Mouse (Mus musculus) limb, embryonic 14.5 days (tissue): ENCODE measurements around the gene 2010315B03Rik. TPM values are rescaled to one million over a fixed set of nuclear protein-coding genes. Genes with fewer than 3 reads are reported as not detected.

Experiments used
- ATAC-seq: fragments of 200-750 bp; cut with Nextera tagmentation; 2 replicates; pipeline ENCODE4 v1.8.0; 2017; ENCODE audit warnings: low read depth, moderate number of reproducible peaks, moderate TSS enrichment; ENCODE audit not compliant: low FRiP score
- DNase-seq: peaks from one replicate; pipeline ENCODE4 v3.0.0-alpha.2; 2015; ENCODE audit warnings: low spot score
- H3K27ac ChIP-seq: fragments of 300-500 bp; sonication (generic); replicated peaks from 2 replicates; pipeline ENCODE4 v1.5.1; 2014; ENCODE audit warnings: low read depth, mild to moderate bottlenecking, low read length, moderate library complexity, mixed read lengths
- H3K27me3 ChIP-seq: fragments of 300-500 bp; sonication (generic); 2 replicates; pipeline ENCODE4 v1.6.1; 2014; ENCODE audit warnings: low read length, mixed read lengths; ENCODE audit not compliant: control insufficient read depth, insufficient read depth
- H3K36me3 ChIP-seq: fragments of 300-500 bp; sonication (generic); 2 replicates; pipeline ENCODE4 v1.6.1; 2014; ENCODE audit warnings: mild to moderate bottlenecking, low read length, moderate library complexity, mixed read lengths; ENCODE audit not compliant: control insufficient read depth, insufficient read depth
- H3K4me1 ChIP-seq: fragments of 300-500 bp; sonication (generic); 2 replicates; pipeline ENCODE4 v1.6.1; 2014; ENCODE audit warnings: antibody characterized with exemption, low read length, mixed read lengths; ENCODE audit not compliant: control insufficient read depth, insufficient read depth
- H3K4me2 ChIP-seq: fragments of 300-500 bp; sonication (generic); replicated peaks from 2 replicates; pipeline ENCODE4 v1.6.1; 2014; ENCODE audit warnings: low read depth, mild to moderate bottlenecking, low read length, moderate library complexity; ENCODE audit not compliant: severe bottlenecking
- H3K4me3 ChIP-seq: fragments of 300-500 bp; sonication (generic); replicated peaks from 2 replicates; pipeline ENCODE4 v1.5.1; 2014; ENCODE audit warnings: low read length
- H3K9ac ChIP-seq: fragments of 300-500 bp; sonication (generic); 2 replicates; pipeline ENCODE4 v1.6.1; 2014; ENCODE audit warnings: mild to moderate bottlenecking, low read depth, low read length, moderate library complexity; ENCODE audit not compliant: severe bottlenecking
- H3K9me3 ChIP-seq: fragments of 300-500 bp; sonication (generic); 2 replicates; pipeline ENCODE4 v1.6.1; 2016; ENCODE audit warnings: low read length; ENCODE audit not compliant: control insufficient read depth
- POLR2A ChIP-seq: fragments of 200-500 bp; IDR thresholded peaks from 2 replicates; pipeline ENCODE4 v1.8.0; 2012; ENCODE audit warnings: inconsistent platforms, mild to moderate bottlenecking, moderate library complexity, borderline replicate concordance; ENCODE audit not compliant: insufficient read depth, insufficient read length; ENCODE audit errors: extremely low read depth
- WGBS: fragments of 180-500 bp; shearing (Covaris S2); extraction: QIAGEN DNeasy Blood & Tissue Kit; methylation state at CpG from one replicate; pipeline ENCODE4 v1.1.7; 2014; 5-methylcytosine and 5-hydroxymethylcytosine counted together
- polyA plus RNA-seq, 2 experiments: library from polyadenylated mRNA; depleted of rRNA in 1 of 2; stranded (reverse) in 1 of 2; unstranded in 1 of 2; fragments of >200 nt; fragmentation: Nextera tagmentation in 1 of 2; extraction: Ambion mirVana in 1 of 2; gene quantifications; 2 replicates each; pipeline versions ENCODE4 v1.2.1 to v1.2.3; 2012 to 2014

Gene 2010315B03Rik
- polyA plus RNA-seq (2012; rRNA removed) (8.7 and 11.7 TPM in 2 replicates), polyA plus RNA-seq (2014; fragmentation: Nextera tagmentation; extraction: Ambion mirVana) (5.0 and 5.5 TPM in 2 replicates)

- WGBS = 1% methylated on average over 21 of the region's 22 CpGs
- Histone ChIP-seq H3K9ac (peak within 1 kb of the TSS; percentile 78), H3K27me3 (no peaks in the 10 kb centered on the region), H3K4me2 (peak within 1 kb of the TSS; percentile 53), H3K36me3 (no peaks in the 10 kb centered on the region), H3K9me3 (peaks cover 2% of the 10 kb centered on the region; the same call in 1 of the 2 replicates), H3K4me3 (peak within 1 kb of the TSS; percentile 73), H3K27ac (peak within 1 kb of the TSS; percentile 88), H3K4me1 (peaks cover 3% of the 10 kb centered on the region; the same call in 1 of the 2 replicates)
- TF ChIP-seq POLR2A = 0 out of 2 replicates have a peak, but pooled peaks have one; percentile 46
- peak; percentile 91 for DNase-seq
- peak; percentile 99 for ATAC-seq
Observed at GRCm38 (mm10) chr9:124312171-124313142, at the start of gene 2010315B03Rik. TSS of gene 2010315B03Rik (minus strand) at chr9:124312696.

- no peak overlapping the region for H3K27ac ChIP-seq
- no peak for TF ChIP-seq POLR2A
- no peak for DNase-seq
Observed at GRCm38 (mm10) chr9:124311502-124311901, 994 bp downstream of the 2010315B03Rik start.

GRCm38 (mm10) chr9:124288329-124288728 is 24.2 kb downstream of the 2010315B03Rik start:
- Histone ChIP-seq H3K9me3 (peaks cover 11% of the 10 kb centered on the region), H3K9ac (no peak overlapping the region), H3K4me1 (no peaks in the 10 kb centered on the region), H3K4me2 (no peak overlapping the region), H3K36me3 (peaks cover 4% of the 10 kb centered on the region), H3K27ac (no peak overlapping the region), H3K27me3 (no peaks in the 10 kb centered on the region), H3K4me3 (no peak overlapping the region)
- no peak for DNase-seq
- no peak for TF ChIP-seq POLR2A
- no peak for ATAC-seq

More at GRCm38 (mm10) chr9:124311502-124311901, 994 bp downstream of the 2010315B03Rik start:
- Histone ChIP-seq H3K9ac (peak overlapping the region; percentile 78; the same call in 1 of the 2 replicates), H3K4me3 (peak overlapping the region; percentile 73), H3K4me1 (peaks cover 3% of the 10 kb centered on the region; the same call in 1 of the 2 replicates), H3K9me3 (no peaks in the 10 kb centered on the region), H3K4me2 (peak overlapping the region; percentile 53), H3K36me3 (no peaks in the 10 kb centered on the region), H3K27me3 (no peaks in the 10 kb centered on the region)
- no peak for ATAC-seq

- DNase-seq = peak; percentile 89
- Histone ChIP-seq H3K4me2 (peak overlapping the region; percentile 78), H3K27me3 (no peaks in the 10 kb centered on the region), H3K27ac (peak overlapping the region; percentile 85), H3K9ac (peak overlapping the region; percentile 75), H3K4me3 (peak overlapping the region; percentile 69), H3K4me1 (peaks cover 12% of the 10 kb centered on the region), H3K36me3 (peaks cover 8% of the 10 kb centered on the region; the same call in 1 of the 2 replicates), H3K9me3 (0 out of 2 replicates have a peak, but pooled peaks cover 3% of the 10 kb centered on the region)
- peak; percentile 97 for ATAC-seq
- WGBS = 1% methylated on average over 22 of the region's 22 CpGs
- TF ChIP-seq POLR2A = peak; percentile 62; the same call in 1 of the 2 replicates
Observed at GRCm38 (mm10) chr9:124281912-124282686, 30.4 kb downstream of the 2010315B03Rik start.

GRCm38 (mm10) chr9:124281448-124281791 is 31.1 kb downstream of the 2010315B03Rik start:
- peak overlapping the region; percentile 78 for H3K4me2 ChIP-seq
- H3K36me3 ChIP-seq = peaks cover 8% of the 10 kb centered on the region; the same call in 1 of the 2 replicates
- peak overlapping the region; percentile 69 for H3K4me3 ChIP-seq
- peaks cover 12% of the 10 kb centered on the region for H3K4me1 ChIP-seq
- H3K9me3 ChIP-seq = 0 out of 2 replicates have a peak, but pooled peaks cover 3% of the 10 kb centered on the region
- 8% methylated on average over 1 of the region's 1 CpGs for WGBS
- DNase-seq (no peak), ATAC-seq (no peak)
- H3K27ac ChIP-seq = peak overlapping the region; percentile 85
- H3K9ac ChIP-seq = peak overlapping the region; percentile 75
- no peak for TF ChIP-seq POLR2A
- H3K27me3 ChIP-seq = no peaks in the 10 kb centered on the region
